Mouse (Mus musculus) hindbrain, embryonic 14.5 days (tissue): ENCODE measurements at regions not wholly inside any gene's neighbourhood (a gene's known extent, or its start where the extent isn't known, plus 50 kb on each side); places are given as distances from the start of the nearest gene placed in this dataset.
A peak's percentile ranks its signal among the peaks of the same experiment; 100 is the strongest.

ENCODE experiments used
- ATAC-seq: fragments of 200-750 bp; cut with Nextera tagmentation; 2 replicates; pipeline ENCODE4 v1.8.0; 2017; ENCODE audit warnings: moderate number of reproducible peaks, mild to moderate bottlenecking, moderate TSS enrichment, moderate library complexity; ENCODE audit not compliant: low FRiP score
- DNase-seq: peaks from one replicate; pipeline ENCODE4 v3.0.0-alpha.2; 2015; ENCODE audit warnings: low spot score
- H3K27ac ChIP-seq: fragments of 300-500 bp; sonication (generic); 2 replicates; pipeline ENCODE4 v1.5.1; 2014; ENCODE audit warnings: mild to moderate bottlenecking, moderate library complexity
- H3K27me3 ChIP-seq: fragments of 300-500 bp; sonication (generic); 2 replicates; pipeline ENCODE4 v1.6.1; 2014; ENCODE audit warnings: mild to moderate bottlenecking, low read length, mixed read lengths; ENCODE audit not compliant: control insufficient read depth, insufficient read depth
- H3K36me3 ChIP-seq: fragments of 300-500 bp; sonication (generic); replicated peaks from 2 replicates; pipeline ENCODE4 v1.6.1; 2014; ENCODE audit not compliant: control insufficient read depth, insufficient read depth
- H3K4me1 ChIP-seq: fragments of 300-500 bp; sonication (generic); replicated peaks from 2 replicates; pipeline ENCODE4 v1.6.1; 2014; ENCODE audit warnings: antibody characterized with exemption, low read length, mixed read lengths; ENCODE audit not compliant: control insufficient read depth, insufficient read depth
- H3K4me2 ChIP-seq: fragments of 300-500 bp; sonication (generic); replicated peaks from 2 replicates; pipeline ENCODE4 v1.6.1; 2014; ENCODE audit warnings: mild to moderate bottlenecking, moderate library complexity
- H3K4me3 ChIP-seq: fragments of 300-500 bp; sonication (generic); replicated peaks from 2 replicates; pipeline ENCODE4 v1.5.1; 2014; ENCODE audit warnings: mild to moderate bottlenecking, low read length
- H3K9ac ChIP-seq: fragments of 300-500 bp; sonication (generic); 2 replicates; pipeline ENCODE4 v1.6.1; 2014
- H3K9me3 ChIP-seq: fragments of 300-500 bp; sonication (generic); 2 replicates; pipeline ENCODE4 v1.6.1; 2016; ENCODE audit warnings: low read length; ENCODE audit not compliant: control insufficient read depth
- WGBS: fragments of 180-500 bp; shearing (Covaris S2); extraction: QIAGEN DNeasy Blood & Tissue Kit; methylation state at CpG from one replicate; pipeline ENCODE4 v1.1.7; 2014; 5-methylcytosine and 5-hydroxymethylcytosine counted together

- no peak overlapping the region for H3K4me3 ChIP-seq
- peak; percentile 91 for DNase-seq
- H3K36me3 ChIP-seq = no peaks in the 10 kb centered on the region
- no peak overlapping the region for H3K9ac ChIP-seq
- no peaks in the 10 kb centered on the region for H3K4me1 ChIP-seq
- peak; percentile 81; the same call in 1 of the 2 replicates for ATAC-seq
- 12% methylated on average over 10 of the region's 10 CpGs for WGBS
- 0 out of 2 replicates have a peak overlapping the region, but pooled peaks have one; percentile 10 for H3K4me2 ChIP-seq
- no peaks in the 10 kb centered on the region for H3K27me3 ChIP-seq
- H3K9me3 ChIP-seq = no peaks in the 10 kb centered on the region
- H3K27ac ChIP-seq = no peak overlapping the region
Measured at GRCm38 (mm10) chr14:72371702-72372277, 119.8 kb downstream of the Gm9195 start.

GRCm38 (mm10) chr14:72360829-72361520, 130.7 kb downstream of the Gm9195 start:
- 69% methylated on average over 4 of the region's 4 CpGs for WGBS
- DNase-seq (no peak), ATAC-seq (peak; percentile 53; the same call in 1 of the 2 replicates)
- no peak overlapping the region for H3K9ac ChIP-seq
- 0 out of 2 replicates have a peak overlapping the region, but pooled peaks have one; percentile 7 for H3K27ac ChIP-seq
- no peaks in the 10 kb centered on the region for H3K9me3 ChIP-seq
- H3K4me3 ChIP-seq = no peak overlapping the region
- no peaks in the 10 kb centered on the region for H3K4me1 ChIP-seq
- H3K36me3 ChIP-seq = no peaks in the 10 kb centered on the region
- H3K4me2 ChIP-seq = no peak overlapping the region
- no peaks in the 10 kb centered on the region for H3K27me3 ChIP-seq

- H3K27me3 ChIP-seq = no peaks in the 10 kb centered on the region
- H3K9ac ChIP-seq = no peak overlapping the region
- 77% methylated on average over 7 of the region's 7 CpGs for WGBS
- no peak for DNase-seq
- H3K9me3 ChIP-seq = no peaks in the 10 kb centered on the region
- no peak overlapping the region for H3K4me3 ChIP-seq
- no peak overlapping the region for H3K4me2 ChIP-seq
- ATAC-seq = no peak
- no peaks in the 10 kb centered on the region for H3K4me1 ChIP-seq
- 0 out of 2 replicates have a peak overlapping the region, but pooled peaks have one; percentile 7 for H3K27ac ChIP-seq
- H3K36me3 ChIP-seq = no peaks in the 10 kb centered on the region
Measured at GRCm38 (mm10) chr14:72360181-72360580, 131.5 kb downstream of the Gm9195 start.

- Histone ChIP-seq H3K4me2 (no peak overlapping the region), H3K36me3 (no peaks in the 10 kb centered on the region), H3K9me3 (no peaks in the 10 kb centered on the region), H3K4me1 (no peaks in the 10 kb centered on the region), H3K9ac (no peak overlapping the region), H3K27ac (no peak overlapping the region), H3K27me3 (no peaks in the 10 kb centered on the region), H3K4me3 (no peak overlapping the region)
- 89% methylated on average over 3 of the region's 3 CpGs for WGBS
- DNase-seq (no peak), ATAC-seq (no peak)
Measured at GRCm38 (mm10) chr14:72357915-72358314, 133.7 kb downstream of the Gm9195 start.

GRCm38 (mm10) chr14:72342181-72342580, 149.5 kb downstream of the Gm9195 start:
- ATAC-seq (no peak), DNase-seq (no peak)
- no peaks in the 10 kb centered on the region for H3K9me3 ChIP-seq
- no peak overlapping the region for H3K27ac ChIP-seq
- H3K9ac ChIP-seq = no peak overlapping the region
- no peaks in the 10 kb centered on the region for H3K36me3 ChIP-seq
- 0 out of 2 replicates have a peak, but pooled peaks cover 4% of the 10 kb centered on the region for H3K4me1 ChIP-seq
- H3K4me2 ChIP-seq = no peak overlapping the region
- no peak overlapping the region for H3K4me3 ChIP-seq
- 54% methylated on average over 5 of the region's 5 CpGs for WGBS
- H3K27me3 ChIP-seq = no peaks in the 10 kb centered on the region

- ATAC-seq = no peak
- Histone ChIP-seq H3K4me1 (0 out of 2 replicates have a peak, but pooled peaks cover 4% of the 10 kb centered on the region), H3K4me2 (no peak overlapping the region), H3K27me3 (no peaks in the 10 kb centered on the region), H3K4me3 (no peak overlapping the region), H3K9me3 (no peaks in the 10 kb centered on the region), H3K36me3 (no peaks in the 10 kb centered on the region), H3K9ac (no peak overlapping the region), H3K27ac (no peak overlapping the region)
- no peak for DNase-seq
- WGBS = 63% methylated on average over 14 of the region's 14 CpGs
Measured at GRCm38 (mm10) chr14:72341590-72342154, 150.0 kb downstream of the Gm9195 start.

GRCm38 (mm10) chr14:72338046-72338445, 153.6 kb downstream of the Gm9195 start:
- no peak overlapping the region for H3K4me3 ChIP-seq
- H3K36me3 ChIP-seq = no peaks in the 10 kb centered on the region
- no peak overlapping the region for H3K4me2 ChIP-seq
- H3K4me1 ChIP-seq = 0 out of 2 replicates have a peak, but pooled peaks cover 4% of the 10 kb centered on the region
- ATAC-seq = no peak
- WGBS = 70% methylated on average over 1 of the region's 1 CpGs
- H3K9me3 ChIP-seq = no peaks in the 10 kb centered on the region
- H3K27ac ChIP-seq = no peak overlapping the region
- no peaks in the 10 kb centered on the region for H3K27me3 ChIP-seq
- no peak overlapping the region for H3K9ac ChIP-seq
- no peak for DNase-seq

GRCm38 (mm10) chr14:72303856-72304255, 187.8 kb downstream of the Gm9195 start:
- no peak for ATAC-seq
- H3K9ac ChIP-seq = no peak overlapping the region
- no peaks in the 10 kb centered on the region for H3K36me3 ChIP-seq
- no peaks in the 10 kb centered on the region for H3K4me1 ChIP-seq
- H3K9me3 ChIP-seq = no peaks in the 10 kb centered on the region
- no peak for DNase-seq
- no peaks in the 10 kb centered on the region for H3K27me3 ChIP-seq
- no peak overlapping the region for H3K4me2 ChIP-seq
- no peak overlapping the region for H3K27ac ChIP-seq
- H3K4me3 ChIP-seq = no peak overlapping the region

GRCm38 (mm10) chr14:72300026-72300425, 191.6 kb downstream of the Gm9195 start:
- Histone ChIP-seq H3K4me1 (peaks cover 7% of the 10 kb centered on the region; the same call in 1 of the 2 replicates), H3K9ac (no peak overlapping the region), H3K36me3 (no peaks in the 10 kb centered on the region), H3K27ac (no peak overlapping the region), H3K9me3 (no peaks in the 10 kb centered on the region), H3K4me3 (no peak overlapping the region), H3K27me3 (no peaks in the 10 kb centered on the region), H3K4me2 (no peak overlapping the region)
- ATAC-seq (no peak), DNase-seq (peak; percentile 71)
- WGBS = 74% methylated on average over 1 of the region's 1 CpGs
